ENCODE assay signal across 13 mouse cellular contexts in the genomic region with DNA sequence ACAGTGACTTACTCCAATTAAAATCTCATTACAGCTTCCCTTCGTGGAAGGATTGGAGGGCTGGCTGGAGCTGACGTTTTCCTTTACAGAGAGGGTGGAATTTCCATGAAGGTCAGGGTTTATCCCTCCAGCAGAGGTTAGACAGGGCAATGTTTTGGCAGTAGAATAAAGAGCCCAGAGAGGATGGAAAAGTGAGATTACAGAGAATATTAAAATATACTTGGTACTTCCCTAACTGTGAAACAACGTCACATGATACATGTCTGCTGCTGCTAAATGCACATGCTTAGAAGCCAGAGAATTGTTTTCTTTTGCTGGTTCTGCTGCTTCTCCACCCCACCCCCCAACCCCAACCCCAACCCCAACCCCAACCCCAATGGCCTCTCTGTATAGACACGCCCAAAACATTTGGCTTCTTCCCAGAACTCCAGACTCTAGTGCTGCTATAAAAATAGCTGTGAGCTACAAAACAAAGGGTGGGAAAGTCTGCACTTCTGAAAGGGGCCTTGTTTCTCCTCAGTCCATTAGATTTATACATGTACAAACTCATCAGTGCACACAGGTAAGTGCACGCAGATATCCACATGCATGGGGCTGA.
DNase-seq lines count a peak whose midpoint lies in the region; ATAC-seq and TF ChIP-seq lines count a peak whose summit lies in the region.
"Had no signal": no experiment of that assay in that cellular context is flagged by ENCODE, and none has a peak within 500 bp of the region (broad histone marks: within the 10 kb centered on the region; RNA-seq: fewer than 3 reads in every experiment).

No protein-coding gene starts in this region.

- intact Hi-C loops in heart, adult 2 months (cut with DNase I): no loop called here

- H3K79me2 ChIP-seq in heart, adult 2 months (replicated peaks; ENCODE audit: control insufficient read depth, insufficient read depth, low read length): no peaks in the 10 kb centered on the region

- no peak overlapping the region for H3K4me3 ChIP-seq in kidney, embryonic 16.5 days (ENCODE audit: low read length)
- H3K4me3 ChIP-seq in embryonic facial prominence, embryonic 13.5 days: no peak overlapping the region
- H3K4me3 ChIP-seq in heart, adult 2 months: no peak overlapping the region
- H3K4me3 ChIP-seq: liver, embryonic 13.5 days had no signal

- peak; percentile 76 for ATAC-seq in kidney, embryonic 16.5 days (ENCODE audit: low FRiP score, low TSS enrichment)
- ATAC-seq in embryonic facial prominence, embryonic 13.5 days (ENCODE audit: insufficient number of reproducible peaks, insufficient read depth, low FRiP score, low TSS enrichment, low read depth): peak; percentile 69
- ATAC-seq: inflammation-experienced regulatory T-cells, adult 6 months had no signal

- WGBS in kidney, embryonic 16.5 days: 10% methylated on average over 5 of the region's 5 CpGs
- WGBS in embryonic facial prominence, embryonic 13.5 days: 30% methylated on average over 5 of the region's 5 CpGs
- WGBS in heart, adult 2 months: 15% methylated on average over 5 of the region's 5 CpGs

- no peak overlapping the region for H3K4me2 ChIP-seq in kidney, embryonic 16.5 days (replicated peaks; ENCODE audit: low read depth, low read length)
- no peak overlapping the region for H3K4me2 ChIP-seq in embryonic facial prominence, embryonic 13.5 days
- H3K4me2 ChIP-seq: liver, embryonic 13.5 days; midbrain, embryonic 11.5 days had no signal

- no peaks in the 10 kb centered on the region for H3K36me3 ChIP-seq in kidney, embryonic 16.5 days (ENCODE audit: insufficient read depth, low read length)
- H3K36me3 ChIP-seq in embryonic facial prominence, embryonic 13.5 days: no peaks in the 10 kb centered on the region
- H3K36me3 ChIP-seq in heart, adult 2 months (ENCODE audit: control insufficient read depth, insufficient read depth, low read length): peaks cover 5% of the 10 kb centered on the region
- H3K36me3 ChIP-seq: liver, embryonic 13.5 days had no signal

- no peaks in the 10 kb centered on the region for H3K27me3 ChIP-seq in kidney, embryonic 16.5 days (ENCODE audit: insufficient read depth, low read length)
- no peaks in the 10 kb centered on the region for H3K27me3 ChIP-seq in embryonic facial prominence, embryonic 13.5 days
- H3K27me3 ChIP-seq in heart, adult 2 months (ENCODE audit: control insufficient read depth, insufficient read depth, low read length): no peaks in the 10 kb centered on the region
- H3K27me3 ChIP-seq: liver, embryonic 13.5 days had no signal

- H3K9me3 ChIP-seq in kidney, embryonic 16.5 days (ENCODE audit: low read length): no peaks in the 10 kb centered on the region
- no peaks in the 10 kb centered on the region for H3K9me3 ChIP-seq in embryonic facial prominence, embryonic 13.5 days
- H3K9me3 ChIP-seq: liver, embryonic 13.5 days had no signal

- no peak for TF ChIP-seq POLR2A in heart, adult 2 months (IDR thresholded peaks at IDR 0.05; ENCODE audit: insufficient read depth, low read depth, low read length)

- no peak for TF ChIP-seq CTCF in heart, adult 2 months (IDR thresholded peaks at IDR 0.05)

- H3K9ac ChIP-seq in kidney, embryonic 16.5 days (replicated peaks; ENCODE audit: low read length): no peak overlapping the region
- H3K9ac ChIP-seq in embryonic facial prominence, embryonic 13.5 days: no peak overlapping the region
- H3K9ac ChIP-seq in heart, adult 2 months (ENCODE audit: low read depth, low read length): no peak overlapping the region
- H3K9ac ChIP-seq: liver, embryonic 13.5 days had no signal

- H3K27ac ChIP-seq in kidney, embryonic 16.5 days (ENCODE audit: low read length): no peak overlapping the region
- peak overlapping the region; percentile 73 for H3K27ac ChIP-seq in embryonic facial prominence, embryonic 13.5 days
- H3K27ac ChIP-seq in heart, adult 2 months: peak overlapping the region; percentile 77
- H3K27ac ChIP-seq: liver, embryonic 13.5 days had no signal

- H3K4me1 ChIP-seq in kidney, embryonic 16.5 days (ENCODE audit: insufficient read depth, low read length): no peaks in the 10 kb centered on the region
- H3K4me1 ChIP-seq in embryonic facial prominence, embryonic 13.5 days: peaks cover 10% of the 10 kb centered on the region
- no peaks in the 10 kb centered on the region; the same call in 1 of the 2 replicates for H3K4me1 ChIP-seq in heart, adult 2 months (ENCODE audit: control insufficient read depth, insufficient read depth, low read length)
- H3K4me1 ChIP-seq: liver, embryonic 13.5 days had no signal

- DNase-seq in kidney, adult 8-10 months: no peak
- DNase-seq in heart, adult 2 months: peak in 1 of 2 experiments; percentile 29
- peak; percentile 66 for DNase-seq in heart, postnatal 4 days
- no peak for DNase-seq in thymus, postnatal 4 days
- DNase-seq in frontal cortex, postnatal 25 days (ENCODE audit: low spot score in 2 of 2): no peak
- DNase-seq in spleen, postnatal 14 days (ENCODE audit: low spot score in 2 of 2): no peak
- DNase-seq: cerebellum, adult 2 months; liver, embryonic 13.5 days; thymus, adult 2 months had no signal

- no peak for TF ChIP-seq EP300 in heart, adult 2 months (IDR thresholded peaks at IDR 0.05; ENCODE audit: insufficient read depth, low read depth, low read length)
